Mouse (Mus musculus): ENCODE results near the gene Olfr299.

Gene Olfr299

GRCm38 (mm10) chr7:86459621-86460020, at the start of gene Olfr299:
TSS of gene Olfr299 (plus strand) at chr7:86459921.
- DNase-seq (ENCODE audit: low spot score in 2 of 2): no peak

GRCm38 (mm10) chr7:86492384-86492783, 32.7 kb downstream of the Olfr299 start, which contains the start of gene Olfr298:
TSS of gene Olfr298 (minus strand) at chr7:86492484.
- no peak for DNase-seq (ENCODE audit: low spot score in 2 of 2)

All from frontal cortex, postnatal 25 days (tissue).